Mouse (Mus musculus): Measurements from ENCODE around the gene Synrg.

Gene Synrg

DNA sequence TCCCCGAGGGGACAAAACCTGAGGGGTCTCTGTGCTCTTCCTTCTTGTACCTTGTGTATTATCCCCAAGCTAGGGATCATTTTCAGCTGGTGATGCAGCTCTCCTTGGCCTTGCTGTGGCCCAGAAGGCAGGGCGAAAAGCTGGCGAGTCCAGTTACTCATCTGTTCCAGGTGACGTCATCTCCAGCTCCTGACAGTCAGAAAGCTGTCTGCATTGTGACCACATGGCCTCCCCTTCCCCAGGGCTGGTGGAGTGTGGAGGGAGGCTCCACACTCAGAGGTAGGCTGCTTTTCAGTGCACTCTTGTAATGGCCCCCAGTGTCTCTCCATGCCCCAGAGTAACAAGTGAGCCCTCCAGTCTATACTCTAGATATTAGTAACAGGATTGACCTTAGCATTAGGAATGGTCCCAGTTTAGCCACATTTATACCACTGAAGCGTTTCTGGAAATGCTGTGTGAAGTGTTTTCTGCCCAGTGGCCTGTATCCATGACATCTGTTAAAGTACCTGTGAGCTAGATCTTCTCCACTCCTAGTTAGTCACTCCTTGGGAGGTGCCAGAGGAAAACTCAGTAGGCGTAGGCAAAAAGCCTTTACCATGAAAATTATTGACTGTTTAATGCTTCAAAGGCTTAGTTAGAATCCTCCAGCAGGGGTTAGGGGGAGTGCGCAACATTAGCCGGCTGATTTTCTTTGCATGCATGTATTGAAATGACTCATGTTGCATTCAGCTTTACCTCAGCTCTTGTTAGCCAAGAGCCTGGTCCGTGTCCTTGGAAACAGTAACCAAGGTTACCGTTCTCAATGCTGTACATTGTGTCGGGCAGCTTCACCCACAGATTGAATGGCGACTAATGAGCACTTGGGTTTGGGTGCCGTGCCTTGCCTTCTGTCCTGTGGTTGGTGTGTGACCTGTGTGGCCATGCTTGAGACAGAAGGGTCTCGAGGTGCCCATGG lies 78.9 kb downstream of the Synrg start:
- no peak for DNase-seq (ENCODE audit: low spot score)

DNA sequence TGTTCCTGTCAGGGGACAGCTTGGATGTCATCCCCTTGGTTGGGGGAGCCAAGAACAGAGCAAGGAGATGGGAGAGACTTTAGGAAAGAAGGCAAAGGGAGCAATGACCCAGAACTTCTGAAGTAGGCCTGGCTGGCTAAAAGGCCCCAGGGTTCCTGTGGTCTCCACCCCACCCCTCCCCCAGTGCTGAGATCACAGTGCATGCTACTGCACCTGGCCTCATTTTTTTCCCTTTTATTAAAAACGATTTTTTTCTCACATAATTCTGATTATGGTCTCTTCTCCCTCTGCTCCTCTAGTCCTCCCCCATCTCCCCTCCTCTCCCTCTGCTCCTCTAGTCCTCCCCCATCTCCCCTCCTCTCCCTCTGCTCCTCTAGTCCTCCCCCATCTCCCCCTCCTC lies 80.8 kb downstream of the Synrg start:
- no peak for DNase-seq (ENCODE audit: low spot score)

DNA sequence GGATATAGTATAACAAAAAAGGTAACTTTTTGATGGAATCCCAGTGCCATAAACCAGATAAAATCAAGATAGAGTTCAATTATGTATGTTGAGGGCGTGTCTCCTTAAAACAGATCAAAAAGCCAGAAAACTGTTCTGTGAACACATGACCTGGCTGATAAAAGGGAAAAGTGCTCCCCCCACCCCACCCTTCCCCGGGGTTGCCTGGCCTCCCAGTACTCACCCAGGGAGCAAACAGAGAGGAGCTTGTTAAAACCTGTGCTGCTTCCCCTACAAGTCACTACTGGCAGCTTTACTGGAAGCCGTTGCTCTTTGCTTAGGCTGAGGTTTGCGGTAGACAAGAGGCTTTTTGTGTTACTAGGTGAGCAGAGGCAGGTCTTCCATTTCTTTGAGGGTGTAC lies 83.0 kb downstream of the Synrg start:
- peak; percentile 60 for DNase-seq (ENCODE audit: low spot score)

DNA sequence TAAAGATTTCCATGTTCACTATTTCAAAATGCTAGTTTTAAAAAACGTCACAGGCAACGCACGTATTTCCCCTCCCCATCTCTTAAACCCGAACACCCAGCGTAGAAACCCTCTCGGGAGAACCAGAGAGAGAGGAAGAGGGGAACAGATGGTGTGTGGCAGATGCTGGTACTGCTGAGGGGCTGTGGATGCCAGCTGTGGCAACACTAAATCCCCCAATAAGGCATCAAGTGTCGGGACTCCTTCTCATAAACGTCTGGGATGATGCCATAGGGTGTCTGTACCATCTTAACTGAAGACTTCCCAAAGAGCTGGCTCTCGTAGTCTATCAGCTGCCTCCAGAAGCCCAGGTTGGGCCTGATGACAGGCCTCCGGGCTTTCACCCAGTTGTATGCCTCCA lies 84.2 kb downstream of the Synrg start:
- no peak for DNase-seq (ENCODE audit: low spot score)

DNA sequence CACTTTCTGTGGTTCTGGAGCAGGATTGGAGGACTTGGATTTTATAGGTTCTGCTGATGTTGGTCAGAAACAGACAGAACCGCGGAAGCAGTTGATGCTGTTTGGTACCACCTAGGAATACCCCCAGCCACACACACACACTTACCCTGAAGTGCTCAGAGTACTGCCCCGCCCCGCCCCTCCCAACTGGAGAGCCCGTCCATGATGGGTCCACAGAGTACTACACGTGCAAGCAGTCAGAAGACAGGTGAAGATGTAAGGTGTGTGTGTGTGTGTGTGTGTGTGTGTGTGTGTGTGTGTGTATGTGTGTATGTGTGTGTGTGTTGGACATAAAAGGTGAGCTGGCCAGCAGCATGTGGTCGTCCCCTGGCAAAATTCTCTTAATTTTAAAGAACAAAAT lies 88.8 kb downstream of the Synrg start:
- no peak for DNase-seq (ENCODE audit: low spot score)

DNA sequence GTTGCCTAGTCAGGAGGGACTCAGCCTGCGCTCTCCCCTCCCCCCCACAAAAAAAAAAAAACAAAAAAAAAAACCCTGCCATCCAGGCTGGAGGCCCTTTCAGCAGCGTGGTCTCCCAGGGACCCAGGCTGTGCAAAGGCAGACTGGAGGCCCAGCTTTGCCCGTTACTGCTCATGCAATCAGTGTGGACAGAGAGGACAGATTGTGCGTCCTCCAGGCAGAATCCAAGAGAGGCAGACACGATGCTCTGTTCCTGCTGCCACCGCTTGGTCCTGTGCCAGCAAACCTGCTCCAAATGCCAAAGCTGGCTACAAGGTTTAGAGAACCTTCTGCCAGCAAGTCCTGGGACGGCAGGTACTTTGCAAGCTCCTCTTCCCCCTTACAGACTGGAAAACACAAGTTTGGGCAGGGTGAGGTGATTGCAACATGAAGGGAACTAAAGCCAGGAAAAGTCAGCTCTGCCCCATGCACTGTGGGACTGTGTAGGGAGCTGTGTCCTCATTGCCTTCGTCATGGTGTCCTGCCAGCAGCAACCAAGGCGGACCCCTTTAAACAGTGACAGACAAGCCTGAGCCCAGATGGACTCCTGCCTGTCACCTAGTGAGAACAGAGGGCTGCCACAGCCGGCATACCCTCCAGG lies 89.4 kb downstream of the Synrg start:
- DNase-seq (ENCODE audit: low spot score), result peak; percentile 55

DNA sequence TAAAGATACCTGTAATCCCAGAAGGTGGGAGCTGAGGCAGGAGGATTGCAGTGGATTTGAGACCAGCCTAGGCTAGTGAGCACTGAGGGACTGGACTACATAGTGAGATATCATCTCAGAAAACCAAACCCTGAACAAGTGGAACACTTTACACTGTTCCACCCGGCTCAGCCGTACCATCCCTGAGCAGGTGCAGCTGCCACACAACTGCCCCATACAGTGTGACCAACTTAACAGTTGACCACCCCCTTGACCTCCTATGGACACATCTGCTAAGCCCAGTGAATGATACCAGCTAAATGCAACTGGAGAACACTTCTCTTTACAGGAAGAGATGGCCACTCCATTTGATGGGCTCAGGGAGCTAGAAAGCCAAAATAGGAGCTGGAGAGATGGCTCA lies 93.2 kb downstream of the Synrg start:
- DNase-seq (ENCODE audit: low spot score), result no peak

DNA sequence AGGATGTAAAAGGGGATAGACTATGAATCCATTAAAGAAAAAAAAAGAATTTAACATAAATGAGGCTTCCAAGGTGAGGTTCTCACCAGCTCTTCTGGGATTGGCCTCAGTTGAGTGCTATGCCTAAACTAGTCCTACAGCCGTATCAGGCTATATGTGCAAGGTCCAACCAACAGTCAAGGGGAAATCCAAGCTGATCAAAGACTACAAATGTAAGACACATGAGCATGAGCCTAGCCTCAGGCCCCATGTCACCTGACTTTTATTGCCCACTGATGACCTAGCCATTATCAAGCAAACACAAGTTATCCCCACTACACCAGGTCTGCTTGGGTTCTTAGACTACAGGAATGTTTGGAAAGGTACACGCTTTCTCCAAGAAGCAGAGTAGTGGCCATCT lies 95.6 kb downstream of the Synrg start:
- no peak for DNase-seq (ENCODE audit: low spot score)

DNA sequence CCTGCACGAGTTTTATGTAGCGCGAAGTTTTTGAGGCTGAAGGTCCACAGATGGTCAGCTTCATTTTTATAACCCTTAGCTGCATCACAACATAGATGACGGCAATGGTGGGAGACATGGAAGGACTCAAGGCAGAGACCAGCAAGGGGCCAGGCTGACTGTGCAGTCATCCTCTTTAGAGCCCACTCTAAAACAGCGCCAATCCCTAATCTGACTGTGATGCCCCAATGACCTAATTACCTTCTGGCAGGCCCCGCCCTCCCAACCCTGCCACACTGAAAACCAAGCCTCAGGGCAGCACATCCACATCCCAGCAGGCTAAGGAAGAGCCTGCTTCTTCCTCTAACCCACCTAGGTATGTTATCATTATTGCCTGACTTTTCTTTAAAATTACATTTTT lies 96.4 kb downstream of the Synrg start:
- no peak for DNase-seq (ENCODE audit: low spot score)

DNA sequence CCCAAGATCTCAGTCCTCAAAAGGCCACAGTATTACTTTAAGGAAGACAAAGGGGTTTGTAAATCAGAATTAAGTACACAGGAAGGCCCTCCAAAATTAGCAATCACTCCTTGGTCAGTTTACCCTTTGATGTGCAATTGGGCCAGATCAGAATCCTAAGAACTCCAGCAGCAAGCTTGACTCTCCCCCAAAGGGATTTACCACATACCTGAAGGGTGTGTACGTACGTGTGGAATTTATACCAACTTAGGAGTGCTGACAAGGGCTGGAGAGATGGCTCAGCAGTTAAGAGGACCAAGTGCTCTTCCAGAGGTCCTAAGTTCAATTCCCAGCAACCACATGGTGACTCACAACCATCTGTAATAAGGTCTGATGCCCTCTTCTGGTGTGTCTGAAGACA lies 97.7 kb downstream of the Synrg start:
- DNase-seq (ENCODE audit: low spot score), result no peak

DNA sequence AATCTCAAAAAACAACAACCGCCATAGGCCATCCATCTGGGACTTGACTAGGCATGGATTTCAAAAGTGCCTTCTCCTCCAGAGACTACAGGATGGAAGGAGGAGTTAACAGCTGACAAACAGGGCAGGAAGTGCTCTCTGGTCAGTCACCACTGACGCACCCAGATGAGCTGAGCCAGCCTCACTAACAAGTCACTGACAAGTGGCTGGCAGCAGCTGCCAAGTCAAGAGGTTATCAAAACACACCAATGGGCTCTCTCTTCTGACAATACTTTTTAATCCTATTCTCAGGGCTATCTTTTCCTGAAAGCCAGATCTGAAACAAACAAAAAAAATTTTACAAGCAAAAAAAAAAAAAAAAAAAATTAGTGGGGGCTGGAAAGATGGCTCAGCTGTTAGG lies 98.6 kb downstream of the Synrg start:
- no peak for DNase-seq (ENCODE audit: low spot score)

DNA sequence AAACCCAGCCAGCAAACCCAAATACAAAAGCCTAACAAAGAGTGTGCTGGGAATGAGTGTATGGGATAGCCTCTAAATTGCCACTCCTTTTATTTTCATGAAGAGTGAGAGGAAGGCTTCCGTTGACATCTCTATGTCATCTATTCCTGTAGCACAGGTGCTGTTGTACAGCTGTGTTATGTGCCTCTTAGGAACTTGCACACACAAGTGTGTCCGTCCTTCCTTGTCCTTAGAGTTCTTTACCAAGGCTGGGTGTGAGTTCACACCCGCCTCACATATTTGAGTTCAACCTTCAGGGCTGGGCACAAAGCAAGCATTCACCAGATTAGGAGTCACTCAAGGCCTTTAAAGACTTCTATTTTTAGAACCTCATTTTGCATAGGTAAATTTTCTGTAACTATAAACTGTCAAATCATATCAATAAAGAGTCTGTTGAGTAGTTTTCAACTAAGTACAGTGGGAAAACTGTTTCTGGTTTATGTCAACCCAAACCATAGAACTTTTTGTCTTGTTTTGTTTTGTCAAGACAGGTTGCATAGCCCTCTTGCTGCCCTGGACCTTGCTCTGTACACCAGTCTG lies 99.5 kb downstream of the Synrg start:
- DNase-seq (ENCODE audit: low spot score), result no peak

DNA sequence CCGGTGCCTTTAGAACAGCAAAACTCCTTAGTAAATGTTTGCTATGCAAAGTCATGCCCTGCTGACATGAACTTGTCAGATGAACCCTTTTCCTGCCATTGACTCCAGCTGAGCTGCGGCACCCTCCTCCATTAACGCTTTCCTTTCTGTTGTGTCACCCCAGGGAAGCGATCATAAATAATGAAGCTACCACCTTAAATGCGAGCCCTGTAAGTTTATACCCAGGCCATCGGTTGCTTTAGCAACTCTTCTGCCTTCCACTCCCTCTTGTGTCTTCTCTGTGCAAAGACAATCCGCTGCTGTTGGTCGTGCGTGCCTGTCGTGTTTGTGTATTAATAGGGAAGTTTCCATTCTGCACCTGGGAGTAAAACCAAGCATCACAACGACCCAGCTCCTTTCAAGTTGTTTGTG lies 101.8 kb downstream of the Synrg start:
- DNase-seq (ENCODE audit: low spot score), result no peak

DNA sequence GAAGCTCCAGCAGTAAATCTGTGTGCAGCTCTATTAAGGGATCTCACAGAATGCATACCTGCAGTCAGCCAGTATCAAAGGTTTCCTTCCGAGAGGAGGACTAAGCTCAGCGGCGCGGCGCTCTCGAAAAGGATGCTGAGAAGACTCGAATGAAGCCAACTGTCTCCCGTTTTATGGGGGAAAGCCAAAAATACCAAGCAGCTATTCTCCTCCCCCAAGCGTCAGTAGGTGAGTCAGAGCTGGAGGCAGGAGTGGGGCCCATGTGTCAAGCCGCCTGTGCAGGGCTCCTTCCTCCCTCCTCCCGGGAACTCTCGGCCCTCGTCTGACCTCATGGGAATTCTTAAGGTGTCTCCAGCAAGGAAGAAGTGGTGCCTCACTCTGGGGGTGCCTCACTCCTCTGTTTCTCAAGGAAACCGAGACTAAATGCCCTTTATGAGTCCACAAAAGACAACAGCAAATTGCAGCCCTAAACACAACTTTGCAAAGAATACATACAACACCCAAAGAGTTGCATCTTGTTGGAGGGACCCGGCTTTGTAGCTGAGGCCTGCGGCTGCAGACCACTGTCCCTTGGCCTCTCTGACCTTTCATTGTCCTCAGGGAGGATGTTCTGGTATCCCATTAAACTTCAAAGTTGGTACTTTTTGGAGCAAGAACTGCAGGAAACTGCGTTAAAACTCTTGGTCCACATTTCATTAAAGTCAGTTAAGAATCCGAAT lies 102.9 kb downstream of the Synrg start:
- peak; percentile 69 for DNase-seq (ENCODE audit: low spot score)

DNA sequence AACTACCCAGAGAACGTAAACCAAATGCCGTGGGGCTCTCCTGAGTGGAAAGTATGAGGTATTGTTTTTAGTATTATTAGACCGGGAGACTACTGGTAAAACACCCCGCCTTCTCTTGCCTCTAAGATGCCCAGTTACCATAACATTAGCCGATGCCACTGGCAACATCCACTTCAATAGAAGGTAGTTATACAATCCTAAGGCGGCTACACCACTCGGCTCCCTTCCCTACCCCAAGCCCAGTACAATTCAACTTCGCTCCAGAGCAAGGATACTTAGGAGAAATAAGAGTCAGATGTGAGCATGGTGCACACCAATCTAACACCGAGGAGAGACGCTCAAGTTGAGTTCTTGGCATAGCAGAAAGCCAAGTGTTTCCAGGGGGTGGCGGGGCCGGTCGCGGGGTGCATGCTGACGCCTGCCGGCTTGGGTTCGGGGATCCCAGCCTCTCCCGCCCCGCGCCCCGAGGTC lies 103.5 kb downstream of the Synrg start:
- peak; percentile 30 for DNase-seq (ENCODE audit: low spot score)

DNA sequence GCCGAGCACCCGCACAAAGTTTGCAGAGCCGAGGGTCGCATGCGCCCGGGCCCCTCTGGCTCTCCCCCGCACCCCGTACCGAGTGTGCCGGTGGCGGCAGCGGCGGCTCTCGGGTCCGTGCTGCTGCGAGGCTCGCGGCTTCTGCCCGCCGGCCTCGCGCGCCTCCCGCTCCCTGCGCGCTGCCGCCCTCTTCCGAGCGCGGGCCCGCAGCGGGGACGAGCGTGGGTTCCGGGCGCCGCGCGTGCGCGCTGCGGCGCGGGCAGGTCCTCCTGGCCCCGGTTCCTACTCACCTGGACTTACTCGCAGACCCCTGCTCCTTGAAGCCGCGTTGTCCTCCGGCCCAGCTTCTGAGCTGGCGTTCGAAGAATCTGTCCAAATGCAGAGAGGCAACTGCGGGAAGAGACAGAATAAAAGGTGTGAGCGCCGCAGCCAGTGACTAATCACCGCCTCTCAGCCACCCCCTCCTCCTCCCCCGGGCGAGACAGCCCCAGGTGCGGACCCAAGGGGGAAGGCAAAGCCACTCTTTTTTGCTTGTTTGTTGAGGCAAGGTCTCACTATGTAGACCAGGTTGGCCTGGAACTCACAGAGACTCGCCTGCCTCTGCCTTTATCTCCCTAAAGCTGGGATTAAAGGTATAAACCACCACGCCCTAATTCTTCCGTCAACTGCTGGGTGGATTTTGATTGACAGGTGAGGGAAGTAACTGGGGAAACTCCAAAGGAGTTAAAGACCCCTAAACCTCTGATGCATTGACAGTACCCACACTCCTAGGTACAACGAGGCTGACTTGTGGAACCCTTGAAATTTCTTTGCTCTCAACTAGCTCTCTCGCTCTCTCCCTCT lies 104.2 kb downstream of the Synrg start:
- DNase-seq (ENCODE audit: low spot score), result peak; percentile 50

DNA sequence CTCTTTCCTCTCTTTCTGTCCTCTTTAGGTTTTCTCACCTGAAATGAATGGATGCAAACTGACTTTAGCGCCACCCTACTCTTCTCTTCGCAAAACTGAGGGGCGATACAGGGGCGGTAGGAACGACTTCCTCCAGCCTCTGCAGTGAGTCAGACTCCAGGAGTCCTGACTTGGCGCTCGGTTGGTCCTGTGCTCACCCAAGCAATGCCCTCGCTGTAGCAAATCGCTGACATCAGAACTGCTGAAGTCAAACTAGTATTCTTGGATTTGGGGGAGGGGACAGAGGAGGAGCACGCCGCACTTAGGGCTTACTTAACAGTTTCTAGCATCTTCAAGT lies 104.8 kb downstream of the Synrg start, which contains the start of gene Dusp14:
Gene Dusp14 (minus strand): TSS at position 228 of the 337 bp plus-strand sequence.
- DNase-seq (ENCODE audit: low spot score), result peak; percentile 41

DNA sequence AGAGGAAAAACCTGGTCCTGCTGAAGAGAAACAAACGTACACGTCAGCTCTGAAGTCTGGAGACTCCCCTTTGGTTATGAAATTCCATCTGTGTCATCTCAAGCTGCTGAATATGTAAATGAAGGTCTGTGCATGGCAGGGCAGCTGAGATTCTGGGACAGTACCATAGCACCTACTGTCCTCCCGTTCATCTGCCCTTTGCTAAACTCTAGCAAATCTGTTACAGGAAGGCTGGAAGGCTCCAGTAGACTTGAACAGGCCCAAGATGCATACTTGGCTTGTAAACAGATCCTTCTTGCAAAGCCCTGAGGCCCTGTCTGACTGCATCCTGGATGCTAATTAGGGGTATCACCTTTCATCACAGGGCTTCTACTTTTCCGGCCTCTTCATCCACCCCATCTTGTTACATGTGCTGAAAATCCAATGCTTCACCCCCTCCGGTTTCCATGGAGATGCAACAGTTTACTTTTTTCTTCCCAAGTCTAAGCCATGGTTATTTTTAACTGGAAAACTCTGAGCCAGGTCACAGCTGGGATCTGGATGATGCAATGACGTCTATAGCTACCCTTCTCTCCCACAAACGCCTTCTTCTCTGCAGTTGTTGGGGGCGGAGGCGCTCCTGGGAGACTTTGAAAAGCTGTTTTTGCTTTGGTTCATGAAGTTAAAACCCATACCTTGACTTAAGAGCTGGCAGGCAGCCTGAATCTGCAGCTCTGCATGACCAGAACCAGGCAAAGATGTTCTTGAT lies 108.8 kb downstream of the Synrg start:
- no peak for DNase-seq (ENCODE audit: low spot score)

DNA sequence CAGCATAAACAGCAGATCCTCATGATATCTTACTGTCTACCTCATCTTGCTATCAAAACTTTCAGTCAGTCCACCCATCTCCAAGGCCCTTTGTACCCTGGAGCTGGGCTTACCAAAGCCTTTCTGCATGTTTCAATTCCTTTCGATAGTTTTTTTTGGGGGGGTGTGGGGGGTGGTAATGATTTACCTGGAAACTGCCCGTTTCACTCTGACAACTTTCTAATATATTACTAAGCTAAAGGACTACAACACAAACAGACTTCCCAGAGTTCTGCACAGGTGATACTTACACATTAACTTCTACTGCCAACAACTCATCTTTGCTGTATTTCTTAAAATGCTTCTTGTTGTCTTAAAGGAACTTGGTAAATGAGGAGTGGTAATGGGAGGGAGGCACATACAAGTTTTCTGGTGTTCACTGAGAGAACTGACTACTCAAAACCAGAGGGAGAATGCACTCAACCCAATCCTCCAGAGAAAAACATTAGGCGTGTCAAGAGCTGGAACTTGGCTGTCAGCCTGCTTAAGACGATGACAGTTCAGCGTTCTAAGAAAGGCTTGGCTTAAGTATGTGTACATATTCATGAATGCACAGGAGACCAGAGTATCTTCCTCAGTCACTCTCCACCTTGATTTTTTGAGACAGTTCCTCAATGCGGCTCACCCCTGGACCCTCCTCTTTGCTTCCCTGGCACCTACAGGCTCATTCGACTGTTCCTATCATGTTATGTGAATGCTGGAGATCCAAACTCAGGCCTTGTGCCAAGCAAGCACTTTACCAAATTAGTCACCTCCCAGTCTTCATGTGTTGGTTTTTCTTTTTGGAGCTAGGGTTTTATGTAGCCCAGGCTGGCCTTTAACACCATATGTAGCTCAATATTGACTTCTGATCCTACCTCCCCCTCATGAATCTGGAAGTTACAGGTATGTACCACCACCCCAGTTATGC lies 109.9 kb downstream of the Synrg start:
- DNase-seq (ENCODE audit: low spot score), result no peak

DNA sequence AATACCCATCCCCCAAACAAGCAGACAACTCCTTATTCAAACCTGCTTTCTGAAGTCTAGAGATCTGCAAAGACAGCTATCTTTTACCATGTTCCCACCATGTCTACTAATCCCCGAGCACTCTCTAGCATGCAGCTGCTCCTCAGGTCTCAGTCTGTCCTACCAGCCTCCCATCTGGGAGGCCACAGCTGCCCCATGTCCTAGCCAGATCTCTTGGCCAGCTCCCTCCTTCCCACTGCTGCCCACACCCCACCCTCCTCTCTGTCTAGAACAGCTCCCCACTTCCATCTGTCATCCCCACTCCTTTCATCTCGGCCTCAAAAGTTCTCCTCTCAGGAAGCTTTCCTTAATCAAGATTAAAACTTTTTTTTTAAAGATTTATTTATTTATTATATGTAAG lies 112.8 kb downstream of the Synrg start:
- no peak for DNase-seq (ENCODE audit: low spot score)

Data from urinary bladder, postnatal 14 days (tissue).